In genomic region chr15:85909931-85910330, GRCm38 (mm10) we compare ENCODE assay signal across 10 mouse cellular contexts. TPM values are rescaled to one million over a fixed set of nuclear protein-coding genes. Genes with fewer than 3 reads are reported as not detected.
A peak's percentile ranks its signal among the peaks of the same experiment; 100 is the strongest.
DNase-seq lines count a peak whose midpoint lies in the region; ATAC-seq lines count a peak whose summit lies in the region.
"Had no signal": no experiment of that assay in that cellular context is flagged by ENCODE, and none has a peak within 500 bp of the region (broad histone marks: within the 10 kb centered on the region; RNA-seq: fewer than 3 reads in every experiment).

No protein-coding gene starts in this region.

- peak; percentile 39 for DNase-seq in adrenal gland, postnatal 10 days
- DNase-seq in adrenal gland, adult 18-20 months (ENCODE audit: low spot score in 2 of 2): no peak
- DNase-seq in lung, postnatal 14 days: no peak
- peak; percentile 39 for DNase-seq in adrenal gland, postnatal 25 days
- no peak for DNase-seq in frontal cortex, postnatal 36 days (ENCODE audit: low spot score in 2 of 2)
- no peak for DNase-seq in B cell, adult 2 months
- DNase-seq: heart, postnatal 36 days; liver, postnatal 0 days had no signal

- no peaks in the 10 kb centered on the region for H3K36me3 ChIP-seq in lung, embryonic 15.5 days

- no peaks in the 10 kb centered on the region for H3K27me3 ChIP-seq in lung, embryonic 15.5 days

- H3K27ac ChIP-seq in lung, embryonic 15.5 days: peak overlapping the region; percentile 43

- H3K9ac ChIP-seq in lung, embryonic 15.5 days: no peak overlapping the region
- H3K9ac ChIP-seq: liver, postnatal 0 days had no signal

- 0 out of 2 replicates have a peak, but pooled peaks have one; percentile 4 for ATAC-seq in lung, embryonic 15.5 days (ENCODE audit: borderline replicate concordance, extremely low read depth, low FRiP score, low TSS enrichment)
- ATAC-seq in megakaryocyte-erythroid progenitor cell, adult 5-6 weeks (replicated peaks; ENCODE audit: low FRiP score, low TSS enrichment, poor library complexity, severe bottlenecking): peak; percentile 39
- ATAC-seq: liver, postnatal 0 days had no signal

- 20% methylated on average over 10 of the region's 10 CpGs for WGBS in lung, embryonic 15.5 days

- no peaks in the 10 kb centered on the region for H3K9me3 ChIP-seq in lung, embryonic 15.5 days

- no peak overlapping the region for H3K4me2 ChIP-seq in lung, embryonic 15.5 days

- H3K4me1 ChIP-seq in lung, embryonic 15.5 days: peaks cover 4% of the 10 kb centered on the region; the same call in 1 of the 2 replicates

- H3K4me3 ChIP-seq in lung, embryonic 15.5 days: no peak overlapping the region

RNA-seq across cellular contexts. Expression of gene Trmu, which starts 30.8 kb away (rescaled TPM):
- 10 to 100 TPM; 27.9 to 39.9 TPM for total RNA-seq in adrenal gland, postnatal 10 days (2021)
- total RNA-seq in adrenal gland, adult 18-20 months (2021): 10 to 100 TPM; 25.0 to 32.7 TPM
- polyA plus RNA-seq in lung, embryonic 15.5 days (2015; fragmentation: Nextera tagmentation; extraction: Ambion mirVana): 35.4 and 40.5 TPM in 2 replicates
- 31.0 and 34.2 TPM in 2 replicates for total RNA-seq in adrenal gland, postnatal 25 days (2021)
- 48.0 and 76.0 TPM in 2 replicates for total RNA-seq in megakaryocyte-erythroid progenitor cell, adult 5-6 weeks (2014; fragmentation: Nextera tagmentation)
- 39.2 and 49.8 TPM in 2 replicates for total RNA-seq in megakaryocyte-erythroid progenitor cell, adult 5-6 weeks (2017)

RNA-seq across cellular contexts. Expression of gene Gtse1, which starts 50.4 kb away (rescaled TPM):
- 1 to 10 TPM; 4.5 to 5.1 TPM for total RNA-seq in adrenal gland, postnatal 10 days (2021)
- total RNA-seq in adrenal gland, adult 18-20 months (2021): under 1 TPM; 0.58 to 0.70 TPM
- 31.6 and 33.0 TPM in 2 replicates for polyA plus RNA-seq in lung, embryonic 15.5 days (2015; fragmentation: Nextera tagmentation; extraction: Ambion mirVana)
- total RNA-seq in adrenal gland, postnatal 25 days (2021): 2.3 and 3.8 TPM in 2 replicates
- total RNA-seq in megakaryocyte-erythroid progenitor cell, adult 5-6 weeks (2014; fragmentation: Nextera tagmentation): 20.8 and 23.9 TPM in 2 replicates
- total RNA-seq in megakaryocyte-erythroid progenitor cell, adult 5-6 weeks (2017): 10.9 and 23.2 TPM in 2 replicates

Comparison
In these comparisons a context has a peak if more than half of its experiments do, and no peak if none do; other contexts are left out.
1. DNase-seq: peak in adrenal gland, postnatal 10 days (single experiment) and adrenal gland, postnatal 25 days (single experiment); none in adrenal gland, adult 18-20 months (0 of 2), lung, postnatal 14 days (single experiment), frontal cortex, postnatal 36 days (0 of 2) and B cell, adult 2 months (0 of 2).